ENCODE assay signal across 18 mouse cellular contexts in the genomic region with DNA sequence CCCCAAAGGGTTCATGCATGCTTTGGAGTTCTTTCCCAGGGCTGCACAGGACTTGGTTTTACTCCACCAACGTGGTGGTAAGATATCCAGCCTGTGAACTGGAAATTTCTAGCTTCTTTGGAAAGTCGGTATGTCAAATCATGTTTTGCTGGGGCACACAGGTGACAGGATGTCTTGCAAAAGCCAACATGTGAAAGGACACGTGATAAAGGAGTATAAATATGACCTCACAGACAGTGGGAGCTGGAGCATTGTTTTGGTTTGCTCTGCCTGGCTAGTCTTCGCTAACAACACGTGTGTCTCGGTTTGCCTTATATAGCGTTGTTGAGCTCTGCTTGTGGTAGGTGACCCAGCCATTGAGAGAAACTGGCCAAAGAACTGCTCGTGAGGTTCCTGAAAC. TPM values are rescaled to one million over a fixed set of nuclear protein-coding genes. Genes with fewer than 3 reads are reported as not detected.
"Had no signal": no experiment of that assay in that cellular context is flagged by ENCODE, and none has a peak within 500 bp of the region (broad histone marks: within the 10 kb centered on the region; RNA-seq: fewer than 3 reads in every experiment).

No protein-coding gene starts in this region.

- H3K4me3 ChIP-seq: lung, embryonic 15.5 days; megakaryocyte, embryonic 14.5 days; midbrain, embryonic 13.5 days; midbrain, embryonic 15.5 days; neural tube, embryonic 12.5 days; stomach, embryonic 15.5 days had no signal

- H3K27ac ChIP-seq: lung, embryonic 15.5 days; macrophage; midbrain, embryonic 13.5 days; midbrain, embryonic 15.5 days; neural tube, embryonic 12.5 days; stomach, embryonic 15.5 days; stomach, postnatal 0 days had no signal

- H3K4me2 ChIP-seq: lung, embryonic 15.5 days; midbrain, embryonic 11.5 days; midbrain, embryonic 13.5 days; midbrain, embryonic 15.5 days; neural tube, embryonic 12.5 days; stomach, embryonic 15.5 days had no signal

- H3K9ac ChIP-seq: lung, embryonic 15.5 days; midbrain, embryonic 13.5 days; midbrain, embryonic 15.5 days; neural tube, embryonic 12.5 days; stomach, embryonic 15.5 days had no signal

- H3K9me3 ChIP-seq: lung, embryonic 15.5 days; midbrain, embryonic 13.5 days; midbrain, embryonic 15.5 days; neural tube, embryonic 12.5 days; stomach, embryonic 15.5 days had no signal

- H3K4me1 ChIP-seq: neural tube, embryonic 12.5 days; stomach, embryonic 15.5 days had no signal

- H3K27me3 ChIP-seq: lung, embryonic 15.5 days; midbrain, embryonic 15.5 days; stomach, embryonic 15.5 days had no signal

- H3K36me3 ChIP-seq: lung, embryonic 15.5 days; midbrain, embryonic 13.5 days; midbrain, embryonic 15.5 days; neural tube, embryonic 12.5 days; stomach, embryonic 15.5 days had no signal

- ATAC-seq: lung, postnatal 0 days; midbrain, embryonic 13.5 days; midbrain, embryonic 15.5 days had no signal

- DNase-seq: lung, adult 2 months; lung, postnatal 14 days; lung, postnatal 36 days; right cerebral cortex, postnatal 14 days; thymus, adult 2 months; thymus, postnatal 25 days; thymus, postnatal 4 days had no signal

RNA-seq across cellular contexts. Expression of a gene that starts 15.3 kb away (rescaled TPM):
- total RNA-seq: neutrophil, adult 5-6 weeks had no signal
